12 mouse cellular contexts compared by ENCODE assay signal in the genomic region with DNA sequence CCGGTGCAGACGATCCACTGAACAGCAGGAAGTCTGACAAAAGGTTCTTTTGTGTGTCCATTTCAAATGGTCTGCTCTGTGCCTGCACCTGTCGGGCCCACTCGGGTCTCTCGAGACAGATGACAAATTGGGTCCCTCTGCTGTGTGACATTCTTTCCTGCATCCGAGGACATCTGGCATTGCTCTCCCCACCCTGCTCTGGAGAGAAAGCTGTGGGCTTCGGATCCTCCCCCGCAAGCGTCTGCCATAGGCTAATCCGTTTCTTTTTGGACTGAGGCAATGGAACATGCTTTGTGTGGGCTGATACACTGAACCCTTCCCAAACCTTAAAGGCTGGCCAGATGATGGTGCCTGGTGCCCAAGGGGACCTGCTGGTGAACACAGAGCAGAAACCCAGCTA. TPM values are rescaled to one million over a fixed set of nuclear protein-coding genes. Genes with fewer than 3 reads are reported as not detected.
DNase-seq lines count a peak whose midpoint lies in the region; ATAC-seq lines count a peak whose summit lies in the region.
"Had no signal": no experiment of that assay in that cellular context is flagged by ENCODE, and none has a peak within 500 bp of the region (broad histone marks: within the 10 kb centered on the region; RNA-seq: fewer than 3 reads in every experiment).

No protein-coding gene starts in this region.

- no peaks in the 10 kb centered on the region for H3K9me3 ChIP-seq in midbrain, embryonic 10.5 days (replicated peaks)
- H3K9me3 ChIP-seq in midbrain, embryonic 16.5 days (replicated peaks; ENCODE audit: control insufficient read depth, low read length, poor library complexity, severe bottlenecking): no peaks in the 10 kb centered on the region
- H3K9me3 ChIP-seq in hindbrain, embryonic 14.5 days (ENCODE audit: control insufficient read depth, low read length): no peaks in the 10 kb centered on the region
- H3K9me3 ChIP-seq: kidney, embryonic 15.5 days had no signal

- H3K4me2 ChIP-seq in midbrain, embryonic 16.5 days (ENCODE audit: low read length): no peak overlapping the region
- no peak overlapping the region for H3K4me2 ChIP-seq in hindbrain, embryonic 14.5 days (replicated peaks)
- H3K4me2 ChIP-seq: kidney, embryonic 15.5 days had no signal

- no peaks in the 10 kb centered on the region for H3K36me3 ChIP-seq in midbrain, embryonic 10.5 days
- no peaks in the 10 kb centered on the region for H3K36me3 ChIP-seq in midbrain, embryonic 16.5 days (ENCODE audit: control insufficient read depth, insufficient read depth, low read length)
- H3K36me3 ChIP-seq in hindbrain, embryonic 14.5 days (replicated peaks; ENCODE audit: control insufficient read depth, insufficient read depth): no peaks in the 10 kb centered on the region
- H3K36me3 ChIP-seq: kidney, embryonic 15.5 days had no signal

- no peak overlapping the region; the same call in 1 of the 2 replicates for H3K9ac ChIP-seq in midbrain, embryonic 16.5 days (ENCODE audit: low read depth, low read length)
- no peak overlapping the region for H3K9ac ChIP-seq in hindbrain, embryonic 14.5 days
- H3K9ac ChIP-seq: kidney, embryonic 15.5 days had no signal

- ATAC-seq in midbrain, embryonic 16.5 days: no peak
- no peak for ATAC-seq in hindbrain, embryonic 14.5 days (ENCODE audit: low FRiP score)

- H3K27me3 ChIP-seq in midbrain, embryonic 10.5 days (ENCODE audit: low read depth, poor library complexity, severe bottlenecking): no peaks in the 10 kb centered on the region
- no peaks in the 10 kb centered on the region for H3K27me3 ChIP-seq in midbrain, embryonic 16.5 days (ENCODE audit: control insufficient read depth, insufficient read depth, low read depth, low read length)
- H3K27me3 ChIP-seq in hindbrain, embryonic 14.5 days (ENCODE audit: control insufficient read depth, insufficient read depth, low read length): no peaks in the 10 kb centered on the region
- H3K27me3 ChIP-seq: kidney, embryonic 15.5 days had no signal

- no peak overlapping the region for H3K4me3 ChIP-seq in midbrain, embryonic 10.5 days
- no peak overlapping the region for H3K4me3 ChIP-seq in midbrain, embryonic 16.5 days (ENCODE audit: low read depth, low read length)
- H3K4me3 ChIP-seq in hindbrain, embryonic 14.5 days (replicated peaks; ENCODE audit: low read length): no peak overlapping the region
- H3K4me3 ChIP-seq: kidney, embryonic 15.5 days had no signal

- peak overlapping the region; percentile 68 for H3K27ac ChIP-seq in midbrain, embryonic 10.5 days (replicated peaks)
- H3K27ac ChIP-seq in midbrain, embryonic 16.5 days (ENCODE audit: low read length): no peak overlapping the region
- H3K27ac ChIP-seq in hindbrain, embryonic 14.5 days: peak overlapping the region; percentile 64; the same call in 1 of the 2 replicates
- H3K27ac ChIP-seq: kidney, embryonic 15.5 days; stomach, postnatal 0 days had no signal

- DNase-seq in midbrain, embryonic 10.5 days (ENCODE audit: low spot score): no peak
- no peak for DNase-seq in hindbrain, embryonic 14.5 days (ENCODE audit: low spot score)
- peak; percentile 80 to 94 for DNase-seq in left cerebral cortex, postnatal 14 days (ENCODE audit: low spot score in 2 of 2)
- DNase-seq in right cerebral cortex, postnatal 4 days: peak; percentile 25
- DNase-seq in urinary bladder, adult 2 months (ENCODE audit: low spot score): no peak
- DNase-seq in gastrocnemius, adult 8-10 months (ENCODE audit: low spot score in 2 of 2): no peak
- no peak for DNase-seq in thymus, postnatal 25 days
- DNase-seq: heart, adult 18-20 months; lung, adult 18-20 months had no signal

- H3K4me1 ChIP-seq in midbrain, embryonic 10.5 days: peaks cover 16% of the 10 kb centered on the region
- H3K4me1 ChIP-seq in midbrain, embryonic 16.5 days (ENCODE audit: control insufficient read depth, insufficient read depth, low read length): no peaks in the 10 kb centered on the region
- peaks cover 9% of the 10 kb centered on the region for H3K4me1 ChIP-seq in hindbrain, embryonic 14.5 days (replicated peaks; ENCODE audit: control insufficient read depth, insufficient read depth, low read length)
- H3K4me1 ChIP-seq: kidney, embryonic 15.5 days had no signal

- intact Hi-C loops in left cerebral cortex, postnatal 14 days (cut with DNase I): no loop called here

- 70% methylated on average over 10 of the region's 10 CpGs for WGBS in midbrain, embryonic 10.5 days
- 24% methylated on average over 10 of the region's 10 CpGs for WGBS in midbrain, embryonic 16.5 days
- 18% methylated on average over 10 of the region's 10 CpGs for WGBS in hindbrain, embryonic 14.5 days

RNA-seq across cellular contexts. Expression of gene Nphp4, which starts 23.4 kb away (rescaled TPM):
- polyA plus RNA-seq in midbrain, embryonic 10.5 days (2016; fragmentation: Nextera tagmentation; extraction: Ambion mirVana): 7.8 and 8.2 TPM in 2 replicates
- 5.7 and 6.4 TPM in 2 replicates for polyA plus RNA-seq in midbrain, embryonic 16.5 days (2015; fragmentation: Nextera tagmentation; extraction: Ambion mirVana)
- polyA plus RNA-seq in hindbrain, embryonic 14.5 days (2014; fragmentation: Nextera tagmentation; extraction: Ambion mirVana): 6.2 and 6.6 TPM in 2 replicates
- total RNA-seq in left cerebral cortex, postnatal 14 days (2021): 10 to 100 TPM; 18.7 to 19.9 TPM
- 1.2 and 1.6 TPM in 2 replicates for polyA plus RNA-seq in urinary bladder, adult 2 months (2012; rRNA removed)
- total RNA-seq in gastrocnemius, adult 8-10 months (2022): under 1 TPM; 0.40 to 0.92 (median 0.44) TPM

RNA-seq across cellular contexts. Expression of gene Kcnab2, which starts 24.6 kb away (rescaled TPM):
- polyA plus RNA-seq in midbrain, embryonic 10.5 days (2016; fragmentation: Nextera tagmentation; extraction: Ambion mirVana): 12.2 and 17.3 TPM in 2 replicates
- polyA plus RNA-seq in midbrain, embryonic 16.5 days (2015; fragmentation: Nextera tagmentation; extraction: Ambion mirVana): 23.6 and 29.8 TPM in 2 replicates
- 19.6 and 23.7 TPM in 2 replicates for polyA plus RNA-seq in hindbrain, embryonic 14.5 days (2014; fragmentation: Nextera tagmentation; extraction: Ambion mirVana)
- total RNA-seq in left cerebral cortex, postnatal 14 days (2021): 100 to 1,000 TPM; 216 to 228 TPM
- polyA plus RNA-seq in urinary bladder, adult 2 months (2012; rRNA removed): 1.8 and 2.7 TPM in 2 replicates
- 1 to 10 TPM in 1 of 4 experiments, under 1 TPM in 3; 0.63 to 1.2 (median 0.85) TPM for total RNA-seq in gastrocnemius, adult 8-10 months (2022)

Comparison
In these comparisons a context has a peak if more than half of its experiments do, and no peak if none do; other contexts are left out.
1. DNase-seq: peak in left cerebral cortex, postnatal 14 days (2 of 2) and right cerebral cortex, postnatal 4 days (single experiment); none in midbrain, embryonic 10.5 days (single experiment), hindbrain, embryonic 14.5 days (single experiment), urinary bladder, adult 2 months (single experiment), gastrocnemius, adult 8-10 months (0 of 2) and thymus, postnatal 25 days (single experiment).